Comparison of ENCODE assay signal across 22 mouse cellular contexts in the genomic region with DNA sequence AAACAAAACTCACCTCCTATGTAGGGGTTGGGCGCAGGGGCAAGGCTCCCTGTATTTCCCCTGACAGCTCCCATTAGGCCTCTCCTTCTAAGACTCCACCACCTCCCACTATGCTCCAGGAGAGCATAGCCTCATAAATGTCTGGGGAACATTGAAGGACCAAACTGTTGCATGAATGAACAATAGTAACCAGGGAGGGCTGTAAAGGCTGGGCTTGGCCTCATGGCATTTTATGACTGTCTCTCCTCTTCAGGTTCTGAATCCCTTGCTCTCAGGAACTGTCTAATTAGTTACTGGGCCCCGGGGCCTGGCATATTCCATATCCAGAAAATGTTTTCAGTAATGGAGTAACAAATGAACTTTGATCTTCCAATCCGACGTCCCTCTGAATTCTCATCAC.
A peak's percentile ranks its signal among the peaks of the same experiment; 100 is the strongest.
DNase-seq lines count a peak whose midpoint lies in the region; ATAC-seq and TF ChIP-seq lines count a peak whose summit lies in the region.
"Had no signal": no experiment of that assay in that cellular context is flagged by ENCODE, and none has a peak within 500 bp of the region (broad histone marks: within the 10 kb centered on the region; RNA-seq: fewer than 3 reads in every experiment).

No protein-coding gene starts in this region.

- no peak overlapping the region for H3K9ac ChIP-seq in intestine, embryonic 15.5 days
- H3K9ac ChIP-seq in stomach, postnatal 0 days (ENCODE audit: low read length), result no peak overlapping the region
- H3K9ac ChIP-seq: embryonic facial prominence, embryonic 13.5 days; embryonic facial prominence, embryonic 15.5 days; forebrain, embryonic 12.5 days had no signal

- 92% methylated on average over 4 of the region's 4 CpGs for WGBS in heart, embryonic 10.5 days
- WGBS in intestine, embryonic 15.5 days, result 72% methylated on average over 4 of the region's 4 CpGs
- WGBS in stomach, postnatal 0 days, result 79% methylated on average over 4 of the region's 4 CpGs

- no peak overlapping the region for H3K4me3 ChIP-seq in heart, embryonic 10.5 days
- no peak overlapping the region for H3K4me3 ChIP-seq in intestine, embryonic 15.5 days (replicated peaks)
- H3K4me3 ChIP-seq in stomach, postnatal 0 days (ENCODE audit: low read depth, low read length), result no peak overlapping the region
- H3K4me3 ChIP-seq: embryonic facial prominence, embryonic 13.5 days; embryonic facial prominence, embryonic 15.5 days; erythroblast, embryonic 14.5 days; forebrain, embryonic 12.5 days had no signal

- ATAC-seq in intestine, embryonic 15.5 days, result peak; percentile 52
- no peak for ATAC-seq in stomach, postnatal 0 days (ENCODE audit: low FRiP score, low TSS enrichment)
- ATAC-seq: activated CD4-positive, CD25-positive, alpha-beta regulatory T cell, adult 4 months; forebrain, embryonic 14.5 days; forebrain, embryonic 16.5 days had no signal

- H3K36me3 ChIP-seq in heart, embryonic 10.5 days, result peaks cover 29% of the 10 kb centered on the region
- H3K36me3 ChIP-seq in intestine, embryonic 15.5 days, result no peaks in the 10 kb centered on the region
- H3K36me3 ChIP-seq in stomach, postnatal 0 days (ENCODE audit: control insufficient read depth, insufficient read depth, low read length), result no peaks in the 10 kb centered on the region
- H3K36me3 ChIP-seq: embryonic facial prominence, embryonic 13.5 days; embryonic facial prominence, embryonic 15.5 days; forebrain, embryonic 12.5 days had no signal

- no peak overlapping the region for H3K27ac ChIP-seq in heart, embryonic 10.5 days
- no peak overlapping the region for H3K27ac ChIP-seq in intestine, embryonic 15.5 days
- no peak overlapping the region for H3K27ac ChIP-seq in stomach, postnatal 0 days (replicated peaks)
- H3K27ac ChIP-seq: embryonic facial prominence, embryonic 13.5 days; embryonic facial prominence, embryonic 15.5 days; forebrain, embryonic 12.5 days had no signal

- H3K27me3 ChIP-seq in heart, embryonic 10.5 days (ENCODE audit: insufficient read depth, poor library complexity, severe bottlenecking), result no peaks in the 10 kb centered on the region
- H3K27me3 ChIP-seq in intestine, embryonic 15.5 days (replicated peaks), result no peaks in the 10 kb centered on the region
- H3K27me3 ChIP-seq in stomach, postnatal 0 days (ENCODE audit: control insufficient read depth, insufficient read depth, low read length), result no peaks in the 10 kb centered on the region
- H3K27me3 ChIP-seq: embryonic facial prominence, embryonic 13.5 days; embryonic facial prominence, embryonic 15.5 days; forebrain, embryonic 12.5 days had no signal

- intact Hi-C loops in heart, postnatal 14 days (cut with DNase I), result loop anchor here (5.0 kb wide), 2 partner anchors 37 to 88 kb away; no protein-coding TSS in a partner anchor

- no peak for TF ChIP-seq CTCF in stomach, postnatal 0 days (IDR thresholded peaks at IDR 0.05; ENCODE audit: low read depth)

- peak; percentile 62 for DNase-seq in heart, embryonic 10.5 days (ENCODE audit: low spot score)
- DNase-seq in heart, postnatal 14 days, result no peak
- peak; percentile 6 for DNase-seq in retina, embryonic 14.5 days (ENCODE audit: low spot score)
- no peak for DNase-seq in retina, postnatal 1 day
- DNase-seq in stomach, postnatal 0 days (ENCODE audit: low spot score), result no peak
- no peak for DNase-seq in T-cell, adult 2 months (ENCODE audit: low spot score)
- DNase-seq: adrenal gland, adult 8-10 months; adrenal gland, postnatal 14 days; adrenal gland, postnatal 36 days; cerebellum, adult 11-12 months; cerebellum, adult 2 months; cerebellum, adult 9-10 months; cerebellum, postnatal 10 days; cerebellum, postnatal 25 days had no signal

- no peaks in the 10 kb centered on the region for H3K9me3 ChIP-seq in heart, embryonic 10.5 days
- H3K9me3 ChIP-seq in intestine, embryonic 15.5 days, result no peaks in the 10 kb centered on the region
- no peaks in the 10 kb centered on the region for H3K9me3 ChIP-seq in stomach, postnatal 0 days (ENCODE audit: control insufficient read depth, low read length)
- H3K9me3 ChIP-seq: embryonic facial prominence, embryonic 13.5 days; embryonic facial prominence, embryonic 15.5 days; forebrain, embryonic 12.5 days had no signal

- no peak overlapping the region for H3K4me2 ChIP-seq in intestine, embryonic 15.5 days (replicated peaks)
- H3K4me2 ChIP-seq in stomach, postnatal 0 days (replicated peaks; ENCODE audit: low read depth), result no peak overlapping the region
- H3K4me2 ChIP-seq: embryonic facial prominence, embryonic 13.5 days; embryonic facial prominence, embryonic 15.5 days; forebrain, embryonic 12.5 days had no signal

- peaks cover 1% of the 10 kb centered on the region; the same call in 1 of the 2 replicates for H3K4me1 ChIP-seq in heart, embryonic 10.5 days
- no peaks in the 10 kb centered on the region for H3K4me1 ChIP-seq in intestine, embryonic 15.5 days (replicated peaks)
- no peaks in the 10 kb centered on the region for H3K4me1 ChIP-seq in stomach, postnatal 0 days (replicated peaks; ENCODE audit: control insufficient read depth, insufficient read depth)

- TF ChIP-seq EP300 in stomach, postnatal 0 days (optimal IDR thresholded peaks at IDR 0.05), result no peak

Comparison
In these comparisons a context has a peak if more than half of its experiments do, and no peak if none do; other contexts are left out.
1. DNase-seq: peak in heart, embryonic 10.5 days (single experiment) and retina, embryonic 14.5 days (single experiment); none in heart, postnatal 14 days (0 of 2), retina, postnatal 1 day (single experiment), stomach, postnatal 0 days (single experiment) and T-cell, adult 2 months (single experiment).